Mouse (Mus musculus) ovary, postnatal 10 days (tissue): Measurements from ENCODE around the gene Traf1.

ENCODE experiments used
- DNase-seq: peaks from one replicate; pipeline ENCODE4 v3.0.0; 2022; ENCODE audit warnings: low spot score

Gene Traf1

GRCm38 (mm10) chr2:34901726-34902125 lies 59.8 kb downstream of the Traf1 start:
- DNase-seq: no peak

- no peak for DNase-seq
Measured at GRCm38 (mm10) chr2:34900412-34900811, 61.2 kb downstream of the Traf1 start.

- no peak for DNase-seq
Measured at GRCm38 (mm10) chr2:34899682-34900081, 61.9 kb downstream of the Traf1 start.

GRCm38 (mm10) chr2:34897820-34898219 lies 63.8 kb downstream of the Traf1 start:
- DNase-seq: no peak

- DNase-seq: no peak
Measured at GRCm38 (mm10) chr2:34896821-34897460, 64.6 kb downstream of the Traf1 start.

- no peak for DNase-seq
Measured at GRCm38 (mm10) chr2:34895503-34896113, 66.0 kb downstream of the Traf1 start.

GRCm38 (mm10) chr2:34893950-34894349 lies 67.6 kb downstream of the Traf1 start:
- no peak for DNase-seq
